Mouse (Mus musculus) E14TG2a.4 (cell line): ENCODE measurements at regions not wholly inside any gene's neighbourhood (a gene's known extent, or its start where the extent isn't known, plus 50 kb on each side); places are given as distances from the start of the nearest gene placed in this dataset.

Experiments used
- CTCF ChIP-seq: conservative IDR thresholded peaks from 2 replicates; pipeline ENCODE4 v1.5.1; 2014; ENCODE audit warnings: low read length
- NANOG ChIP-seq: IDR thresholded peaks from 2 replicates; pipeline ENCODE4 v1.6.1; 2014; ENCODE audit warnings: borderline replicate concordance, low read length, mixed read lengths
- POU5F1 ChIP-seq: IDR thresholded peaks from 2 replicates; pipeline ENCODE4 v1.6.1; 2014; ENCODE audit warnings: low read length, borderline replicate concordance

DNA sequence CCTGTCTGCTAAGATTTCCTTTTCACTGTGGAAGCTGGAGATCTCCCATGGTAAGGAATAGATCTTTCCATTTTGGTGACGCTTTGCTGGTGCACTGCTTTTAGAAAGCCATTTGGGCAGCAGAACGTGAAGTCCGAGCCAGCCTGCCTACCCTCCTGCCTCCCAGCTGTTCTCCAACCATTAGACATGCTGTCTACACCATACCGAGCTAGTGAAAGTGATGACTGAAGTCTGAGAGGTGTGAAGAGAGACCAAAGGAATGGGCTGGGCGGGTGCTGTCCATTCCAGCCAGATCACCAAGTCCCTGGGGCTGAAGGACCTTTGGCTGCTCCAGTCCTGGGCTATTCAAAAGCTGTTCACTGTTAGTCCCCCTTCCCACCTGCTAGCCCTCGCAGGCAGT is 360.3 kb upstream of the Gm5148 start:
- TF ChIP-seq CTCF (no peak), POU5F1 (no peak), NANOG (no peak)
